Mouse (Mus musculus) cerebellum, adult 11-12 months (tissue): ENCODE data around the gene Rbl1.

Experiments
- DNase-seq: peaks from one replicate; pipeline ENCODE4 v3.0.0; 2022

Rbl1 gene

GRCm38 (mm10) chr2:157132686-157133540 lies 71.4 kb downstream of the Rbl1 start:
- no peak for DNase-seq

- no peak for DNase-seq
Measured at GRCm38 (mm10) chr2:157132086-157132485, 72.2 kb downstream of the Rbl1 start.

- no peak for DNase-seq
Measured at GRCm38 (mm10) chr2:157130813-157131514, 73.4 kb downstream of the Rbl1 start.

GRCm38 (mm10) chr2:157129601-157130164 lies 74.7 kb downstream of the Rbl1 start:
- no peak for DNase-seq

- DNase-seq, result no peak
Measured at GRCm38 (mm10) chr2:157129096-157129495, 75.2 kb downstream of the Rbl1 start.

GRCm38 (mm10) chr2:157128072-157128471 lies 76.3 kb downstream of the Rbl1 start:
- DNase-seq, result no peak

- no peak for DNase-seq
Measured at GRCm38 (mm10) chr2:157127370-157127769, 77.0 kb downstream of the Rbl1 start.

- DNase-seq, result no peak
Measured at GRCm38 (mm10) chr2:157125246-157125645, 79.1 kb downstream of the Rbl1 start.

- no peak for DNase-seq
Measured at GRCm38 (mm10) chr2:157121766-157122165, 82.6 kb downstream of the Rbl1 start.

GRCm38 (mm10) chr2:157119075-157119474 lies 85.3 kb downstream of the Rbl1 start:
- no peak for DNase-seq

GRCm38 (mm10) chr2:157118556-157118955 lies 85.8 kb downstream of the Rbl1 start:
- DNase-seq, result no peak

- DNase-seq, result no peak
Measured at GRCm38 (mm10) chr2:157116964-157117363, 87.4 kb downstream of the Rbl1 start.

- no peak for DNase-seq
Measured at GRCm38 (mm10) chr2:157108236-157108635, 96.1 kb downstream of the Rbl1 start.

GRCm38 (mm10) chr2:157104454-157104853 lies 99.9 kb downstream of the Rbl1 start:
- DNase-seq, result no peak

GRCm38 (mm10) chr2:157102256-157102655 lies 102.1 kb downstream of the Rbl1 start:
- DNase-seq, result no peak

GRCm38 (mm10) chr2:157101650-157102049 lies 102.7 kb downstream of the Rbl1 start:
- DNase-seq, result no peak

- no peak for DNase-seq
Measured at GRCm38 (mm10) chr2:157100319-157100605, 104.1 kb downstream of the Rbl1 start.

GRCm38 (mm10) chr2:157099532-157100318 lies 104.6 kb downstream of the Rbl1 start:
- no peak for DNase-seq
